Comparison of ENCODE assay signal across 15 mouse cellular contexts in genomic region chrX:13520566-13520965, GRCm38 (mm10). TPM values are rescaled to one million over a fixed set of nuclear protein-coding genes. Genes with fewer than 3 reads are reported as not detected.
"Had no signal": no experiment of that assay in that cellular context is flagged by ENCODE, and none has a peak within 500 bp of the region (broad histone marks: within the 10 kb centered on the region; RNA-seq: fewer than 3 reads in every experiment).

No protein-coding gene starts in this region.

- H3K4me1 ChIP-seq: limb, embryonic 10.5 days; liver, embryonic 15.5 days; midbrain, embryonic 13.5 days had no signal

- H3K4me3 ChIP-seq: left cerebral cortex, adult 2 months; limb, embryonic 10.5 days; liver, embryonic 15.5 days; midbrain, embryonic 13.5 days had no signal

- ATAC-seq: lung, postnatal 0 days; midbrain, embryonic 13.5 days had no signal

- H3K27ac ChIP-seq: limb, embryonic 10.5 days; liver, embryonic 15.5 days; midbrain, embryonic 13.5 days had no signal

- H3K27me3 ChIP-seq: liver, embryonic 15.5 days had no signal

- DNase-seq: kidney, postnatal 10 days; kidney, postnatal 4 days; lung, adult 2 months; lung, postnatal 36 days; thymus, adult 2 months; thymus, postnatal 36 days had no signal

- H3K4me2 ChIP-seq: liver, embryonic 11.5 days; liver, embryonic 15.5 days; midbrain, embryonic 13.5 days had no signal

- H3K9ac ChIP-seq: liver, embryonic 15.5 days; midbrain, embryonic 13.5 days had no signal

- H3K9me3 ChIP-seq: limb, embryonic 10.5 days; liver, embryonic 15.5 days; midbrain, embryonic 13.5 days had no signal

- H3K36me3 ChIP-seq: liver, embryonic 15.5 days had no signal

RNA-seq across cellular contexts. Expression of gene Nyx, which starts 54.7 kb away (rescaled TPM):
- total RNA-seq: megakaryocyte progenitor cell, adult 5-6 weeks had no signal
- polyA plus RNA-seq: kidney, embryonic 14.5 days; liver, embryonic 11.5 days; liver, embryonic 15.5 days; stomach, embryonic 14.5 days had no signal
